Mouse (Mus musculus) embryonic fibroblast, embryonic 13.5 days (primary cell): ENCODE results near the gene Cbarp.

Experiments used
- CTCF ChIP-seq: IDR thresholded peaks from 2 replicates; pipeline ENCODE4 v1.5.1; 2011; ENCODE audit warnings: mild to moderate bottlenecking, control low read depth, low read length, moderate library complexity, borderline replicate concordance; ENCODE audit not compliant: insufficient read depth
- POLR2A ChIP-seq: IDR thresholded peaks from 2 replicates; pipeline ENCODE4 v1.6.1; 2011; ENCODE audit warnings: low read depth, mild to moderate bottlenecking, control low read depth, low read length, moderate library complexity

DNA sequence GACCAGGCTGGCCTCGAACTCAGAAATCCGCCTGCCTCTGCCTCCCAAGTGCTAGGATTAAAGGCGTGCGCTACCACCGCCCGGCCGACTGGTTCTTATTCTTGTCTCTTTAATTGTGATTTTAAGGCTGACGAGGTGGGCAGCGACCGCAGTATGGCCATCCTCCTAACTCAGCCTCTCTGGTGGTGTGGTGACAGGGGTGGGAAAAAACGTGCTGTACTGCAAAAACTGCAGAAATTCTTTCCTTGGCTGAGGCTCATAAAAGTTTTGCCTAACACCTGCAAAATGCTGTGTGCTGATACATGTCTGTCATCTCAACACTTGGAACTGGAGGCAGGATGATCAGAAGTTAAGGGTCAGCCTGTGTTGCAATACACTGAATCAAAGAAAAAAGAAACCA lies 32.7 kb upstream of the Cbarp start:
- TF ChIP-seq CTCF: no peak
- no peak for TF ChIP-seq POLR2A
